Mouse (Mus musculus): Measurements from ENCODE around the gene Cul7.

The Cul7 gene

DNA sequence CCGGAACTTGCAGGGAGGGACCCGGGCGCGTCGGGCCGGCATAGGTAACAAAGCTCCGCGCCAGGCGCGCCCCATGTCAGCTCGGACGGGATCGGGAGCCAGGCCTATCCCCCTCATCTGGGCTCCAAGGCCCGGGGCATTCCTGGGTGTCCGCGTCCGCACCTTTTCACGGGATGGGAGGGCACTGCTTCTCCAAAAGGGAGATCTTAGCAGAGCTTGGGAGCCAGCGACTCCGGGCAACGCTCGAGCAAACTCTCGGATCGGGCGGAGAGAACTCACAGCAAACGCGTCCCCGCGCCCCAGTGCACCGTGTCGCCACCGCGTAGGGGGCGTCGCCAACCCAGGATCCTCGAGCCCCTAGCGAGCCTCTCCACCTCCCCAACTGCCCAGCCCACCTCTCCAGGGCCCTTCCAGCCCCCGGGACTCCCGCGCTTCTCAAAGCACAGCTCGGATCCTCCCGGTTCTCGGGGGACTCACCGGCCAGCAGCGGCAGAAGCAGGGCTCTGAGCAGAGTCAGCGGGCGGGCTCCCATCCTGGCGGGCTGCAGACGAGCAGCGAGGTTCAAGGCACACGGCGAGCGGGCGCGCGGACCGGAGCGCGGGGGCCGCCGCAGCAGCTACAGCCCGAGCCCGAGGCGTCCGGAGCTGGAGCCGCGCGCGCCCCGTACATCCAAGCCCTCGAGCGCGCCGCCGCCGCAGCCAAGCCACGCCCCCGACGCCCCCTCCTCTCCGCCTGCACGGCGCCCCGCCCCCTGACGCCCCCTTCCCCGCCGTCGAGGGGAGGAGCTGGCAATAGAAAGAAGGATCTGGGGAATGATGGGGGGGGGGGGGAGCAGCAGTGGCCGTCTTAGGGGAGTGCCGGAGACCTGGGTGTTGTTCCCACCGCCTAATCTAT is 21.1 kb upstream of the Cul7 start, which contains the start of gene Ptk7:
Gene Ptk7 (minus strand): TSS at position 714 of the 894 bp plus-strand sequence.
- in situ Hi-C loops (cut with MseI, MboI), result no loop called here

DNA sequence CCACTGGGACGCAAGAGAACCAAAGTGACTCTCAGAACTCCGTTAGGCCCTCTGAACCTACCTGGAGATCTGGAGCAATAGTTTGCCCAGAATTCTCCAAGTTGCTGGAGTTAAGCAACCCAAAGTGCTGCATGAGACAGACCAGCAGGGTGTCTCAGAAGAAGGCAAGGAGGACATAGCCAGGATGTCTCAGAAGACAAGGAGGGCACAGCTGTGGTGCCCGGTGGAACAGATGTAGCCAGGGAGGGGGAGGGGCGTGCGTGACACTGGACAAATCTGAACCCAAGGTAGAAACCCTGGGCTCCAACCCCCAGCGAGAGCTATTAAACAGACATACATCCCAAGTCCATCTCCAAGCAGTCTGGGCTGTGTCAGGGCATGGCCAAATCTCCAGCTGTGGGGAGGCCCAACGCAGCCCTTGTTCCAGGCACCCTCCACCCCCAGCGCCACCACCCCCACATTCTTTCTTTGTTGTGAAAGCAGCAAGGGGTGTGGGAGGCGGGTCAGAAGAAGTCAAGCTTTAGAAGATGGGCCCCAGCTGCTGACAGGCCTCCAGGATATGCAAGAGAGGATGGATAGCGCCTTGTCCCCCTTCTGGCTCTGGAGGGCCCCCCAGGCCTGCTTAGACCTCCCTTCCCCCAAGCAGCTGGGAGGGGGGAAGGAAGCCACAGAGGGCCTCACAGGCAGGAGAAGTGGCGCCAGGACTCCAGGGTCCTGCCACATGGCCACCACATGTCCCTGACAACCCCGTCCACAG is 20.3 kb upstream of the Cul7 start:
- in situ Hi-C loops (cut with MseI, MboI), result no loop called here

DNA sequence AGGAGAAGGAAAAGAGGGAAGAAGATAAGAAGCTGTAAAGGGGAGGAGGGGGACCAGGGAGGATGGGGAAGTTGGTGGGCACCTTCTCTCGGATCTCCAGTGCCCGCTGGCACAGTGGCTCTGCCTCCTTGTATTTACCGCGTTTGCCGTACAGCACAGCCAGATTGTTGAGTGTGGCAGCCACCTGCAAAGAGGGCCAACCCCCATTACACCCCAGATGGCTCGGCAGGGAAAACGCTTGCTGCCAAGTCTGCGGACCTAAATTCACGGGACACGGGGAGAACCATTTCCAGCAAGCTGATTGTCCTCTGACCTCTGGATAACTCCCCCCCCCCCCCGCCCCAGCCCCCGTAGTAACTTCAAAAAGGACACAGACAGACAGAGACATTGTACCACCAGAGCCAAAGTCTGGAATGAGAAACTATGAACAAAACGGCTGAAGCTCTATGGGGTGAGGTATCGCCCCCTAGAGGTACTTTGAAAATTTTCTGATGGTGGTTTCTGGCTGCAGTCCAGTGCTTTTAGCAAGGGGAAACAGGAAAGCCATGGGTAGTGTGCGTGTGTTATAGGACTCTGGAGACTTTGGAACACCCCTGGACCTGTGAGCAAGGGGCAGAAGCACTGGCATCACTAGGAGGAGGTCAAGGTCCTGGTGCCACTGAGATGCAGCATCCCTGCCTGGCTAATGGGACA is 13.2 kb upstream of the Cul7 start:
- in situ Hi-C loops (cut with MseI, MboI), result no loop called here

DNA sequence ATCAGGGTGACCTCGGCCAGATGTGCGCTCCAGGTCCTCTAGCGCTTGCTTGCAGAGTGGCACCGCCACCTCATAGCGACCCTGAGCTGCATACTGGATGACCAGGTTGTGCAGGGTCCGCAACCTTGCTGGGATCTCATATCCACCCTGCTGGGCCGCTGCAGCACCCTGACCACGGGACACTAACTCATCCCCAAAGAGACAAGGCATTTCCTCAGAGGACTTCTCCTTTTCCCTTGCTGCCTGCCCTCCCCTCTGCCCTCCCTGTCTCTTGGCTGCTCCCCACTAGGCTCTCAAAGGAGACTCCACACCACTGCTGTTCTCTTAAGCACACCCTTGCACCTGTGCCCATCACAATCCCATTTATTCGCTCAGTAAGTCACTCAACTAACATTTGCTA is 10.2 kb upstream of the Cul7 start:
- in situ Hi-C loops (cut with MseI, MboI), result no loop called here

DNA sequence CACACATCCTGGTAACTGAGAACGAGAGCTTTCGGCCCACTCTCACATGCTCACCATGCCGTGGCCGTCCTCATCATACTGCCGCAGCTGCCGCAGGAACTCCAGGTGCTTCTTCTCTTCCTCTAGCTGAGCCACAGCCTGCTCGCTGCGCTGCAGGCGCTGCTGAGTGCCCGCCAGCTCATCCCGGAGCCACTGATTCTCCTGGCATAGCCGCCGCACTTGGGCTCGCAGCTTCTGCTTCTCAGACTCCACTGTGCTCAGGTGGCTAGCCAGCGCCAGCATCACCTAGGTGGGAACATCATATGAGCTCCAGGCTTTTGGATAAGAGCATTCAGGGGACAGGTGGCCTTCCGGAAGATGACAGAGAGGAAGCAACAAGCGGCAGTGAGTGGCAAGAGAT is 8.1 kb upstream of the Cul7 start:
- in situ Hi-C loops (cut with MseI, MboI), result no loop called here

DNA sequence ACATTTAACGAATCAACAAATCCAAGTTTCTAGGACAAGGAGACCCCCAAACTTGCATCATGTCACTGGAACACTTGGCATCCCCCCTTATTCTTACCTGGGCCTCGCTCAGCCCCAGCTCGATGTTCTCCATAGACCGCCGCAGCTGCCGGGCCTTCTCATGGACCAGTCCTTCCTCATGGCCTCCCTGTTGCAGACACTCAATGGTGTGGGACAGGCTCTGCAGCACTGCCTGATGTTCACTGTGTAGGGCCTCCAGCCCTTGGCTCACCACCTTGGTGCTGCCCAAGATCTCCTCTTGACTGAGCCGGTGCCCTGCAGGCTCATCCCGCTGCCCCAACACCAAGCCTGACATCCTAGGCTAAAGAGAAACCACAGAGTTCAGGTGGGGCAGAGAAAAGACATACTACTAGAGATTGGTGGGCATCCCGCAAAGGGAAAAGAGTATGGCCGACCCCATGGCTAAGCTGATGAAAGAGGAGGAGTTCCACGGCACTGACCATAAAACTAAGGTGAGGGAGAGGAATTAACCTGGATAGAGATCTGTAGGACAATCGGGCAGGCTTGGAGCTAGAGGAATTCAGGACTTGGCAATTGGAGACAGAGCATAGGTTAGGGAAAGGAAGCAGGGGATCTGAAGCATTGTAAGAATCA is 5.9 kb upstream of the Cul7 start:
- in situ Hi-C loops (cut with MseI, MboI), result no loop called here

DNA sequence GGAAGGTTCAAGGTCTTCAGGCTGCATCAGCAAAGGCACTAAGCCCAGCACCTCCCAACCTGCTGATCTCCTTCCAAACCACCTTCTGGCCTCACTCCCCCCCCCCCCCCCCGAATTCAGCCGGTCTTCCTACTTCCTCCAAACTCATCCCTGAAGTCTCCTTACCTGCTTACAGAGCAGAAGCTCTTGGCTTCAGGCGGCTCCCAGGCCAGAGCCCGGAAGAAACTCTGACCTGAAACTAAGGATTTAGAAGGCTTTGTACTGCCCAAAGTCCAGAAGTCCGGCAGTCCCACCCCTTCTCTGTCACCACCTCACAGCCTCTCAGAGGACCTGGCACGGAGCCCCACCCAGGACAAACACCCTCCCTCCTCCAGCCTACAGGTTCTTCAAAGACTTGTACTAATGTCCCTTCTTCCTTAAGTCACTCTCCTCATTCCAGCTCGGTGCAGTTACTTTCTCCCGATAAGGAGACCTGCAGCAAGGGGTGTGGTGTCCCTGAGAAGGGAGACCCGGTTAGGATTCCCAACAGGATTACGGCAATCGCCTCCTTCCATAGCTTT is 5.1 kb upstream of the Cul7 start:
- in situ Hi-C loops (cut with MseI, MboI), result no loop called here

DNA sequence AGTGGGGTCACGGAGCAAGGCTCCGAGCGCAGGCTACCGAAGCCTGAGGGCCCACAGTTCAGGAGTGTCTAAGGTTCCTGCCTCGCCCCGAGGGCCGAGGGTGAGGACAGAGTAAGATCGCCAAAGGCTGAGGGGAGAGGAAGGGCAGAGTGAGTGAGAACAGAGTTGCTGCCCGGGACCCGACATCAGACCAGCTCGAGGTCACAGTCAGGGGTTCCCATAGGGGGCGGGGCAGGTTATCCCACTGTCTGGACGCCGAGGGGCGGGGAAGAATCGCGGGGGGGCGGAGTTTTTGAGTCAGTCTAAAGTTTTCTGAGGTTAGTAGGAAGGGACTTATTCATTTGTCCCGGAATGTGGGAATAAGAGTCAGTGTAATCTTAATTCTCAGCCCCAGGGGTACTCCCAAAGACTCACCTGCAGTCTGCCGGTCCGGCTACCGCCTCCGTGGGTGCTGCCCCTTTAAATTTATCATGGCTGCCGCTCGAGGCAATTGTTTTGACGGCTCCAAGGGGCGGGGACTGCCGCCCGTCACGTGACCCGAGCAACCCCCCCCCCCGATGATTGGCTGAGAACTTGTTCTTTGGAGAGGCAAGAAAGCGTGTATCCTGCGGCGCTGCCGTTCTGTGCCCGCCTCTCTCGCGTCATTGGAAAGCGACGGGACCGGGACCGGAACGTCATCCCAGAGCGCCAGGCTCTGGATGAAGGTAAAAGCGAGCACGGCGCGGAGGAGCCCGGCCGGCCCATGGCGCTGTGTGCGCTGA is 4.4 kb upstream of the Cul7 start, which contains the start of the genes Klc4 and Mrpl2:
Gene Klc4 (minus strand): TSS at position 462 of the 761 bp plus-strand sequence.
Gene Mrpl2 (plus strand): TSS at position 669 of the 761 bp plus-strand sequence.
- in situ Hi-C loops (cut with MseI, MboI), result no loop called here

DNA sequence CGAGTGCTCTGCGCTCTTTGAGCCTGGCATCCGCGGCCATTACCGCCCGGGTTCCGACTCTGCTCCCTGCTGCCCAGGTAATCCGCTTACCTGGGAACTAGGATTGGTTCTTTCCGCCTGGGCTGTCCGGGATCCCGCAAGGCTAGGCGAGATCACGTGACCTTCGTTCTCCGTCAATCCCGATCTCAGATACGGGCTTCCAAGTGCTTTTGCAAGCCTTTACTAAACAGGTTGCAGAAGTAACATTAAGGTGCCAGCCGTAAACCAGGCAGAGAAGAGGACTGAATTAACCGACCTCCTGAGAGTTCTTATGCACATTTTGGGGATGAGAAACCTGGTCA is 3.8 kb upstream of the Cul7 start:
- in situ Hi-C loops (cut with MseI, MboI), result no loop called here

DNA sequence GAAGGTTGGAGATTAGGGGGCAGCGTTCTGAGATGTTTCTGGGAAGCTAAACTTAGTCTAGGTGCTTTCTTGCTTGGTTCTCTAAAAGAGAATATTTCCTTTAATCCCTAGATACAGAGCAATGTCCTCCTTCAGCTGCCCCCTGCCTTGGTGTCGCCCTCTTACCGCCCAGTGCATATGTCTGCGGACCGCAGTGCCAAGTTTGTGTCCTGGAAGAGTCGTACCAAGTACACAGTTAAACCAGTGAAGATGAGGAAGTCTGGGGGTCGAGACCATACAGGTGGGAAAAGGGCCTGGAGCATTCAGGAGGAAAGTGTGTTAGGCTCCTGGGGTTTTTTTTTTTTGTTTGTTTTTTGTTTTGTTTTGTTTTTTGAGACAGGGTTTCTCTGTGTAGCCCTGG is 2.9 kb upstream of the Cul7 start:
- in situ Hi-C loops (cut with MseI, MboI), result no loop called here

DNA sequence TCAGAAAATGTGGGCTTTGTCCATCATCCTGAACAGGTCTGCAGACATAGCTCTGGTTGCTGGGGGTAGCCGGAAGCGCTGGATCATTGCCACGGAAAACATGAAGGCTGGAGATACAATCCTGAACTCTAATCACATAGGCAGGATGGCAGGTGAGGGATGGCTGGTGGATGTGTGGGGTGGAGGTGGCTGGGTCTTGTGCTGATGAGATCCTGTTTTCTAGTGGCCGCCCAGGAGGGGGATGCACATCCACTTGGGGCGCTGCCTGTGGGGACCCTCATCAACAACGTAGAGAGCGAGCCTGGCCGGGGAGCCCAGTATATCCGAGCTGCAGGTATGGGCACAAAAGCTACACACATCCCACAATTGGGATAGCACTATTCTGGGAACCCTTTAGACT is 1.7 kb upstream of the Cul7 start:
- in situ Hi-C loops (cut with MseI, MboI), result no loop called here

DNA sequence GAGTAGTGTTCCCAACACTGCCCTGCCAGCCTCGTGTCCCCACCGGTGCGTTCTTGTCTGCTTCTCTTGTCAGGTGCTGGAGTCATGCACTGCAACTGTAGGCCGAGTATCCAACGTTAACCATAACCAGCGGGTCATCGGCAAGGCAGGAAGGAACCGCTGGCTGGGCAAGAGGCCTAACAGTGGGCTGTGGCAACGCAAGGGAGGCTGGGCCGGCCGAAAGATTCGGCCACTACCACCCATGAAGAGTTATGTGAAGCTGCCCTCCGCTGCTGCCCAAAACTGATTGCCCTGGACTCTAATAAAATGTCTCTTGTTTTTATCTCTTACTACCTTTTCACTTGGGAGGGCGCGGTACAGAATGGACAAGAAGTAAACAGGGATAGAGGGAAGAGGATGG is 326 bp upstream of the Cul7 start:
- in situ Hi-C loops (cut with MseI, MboI), result no loop called here

DNA sequence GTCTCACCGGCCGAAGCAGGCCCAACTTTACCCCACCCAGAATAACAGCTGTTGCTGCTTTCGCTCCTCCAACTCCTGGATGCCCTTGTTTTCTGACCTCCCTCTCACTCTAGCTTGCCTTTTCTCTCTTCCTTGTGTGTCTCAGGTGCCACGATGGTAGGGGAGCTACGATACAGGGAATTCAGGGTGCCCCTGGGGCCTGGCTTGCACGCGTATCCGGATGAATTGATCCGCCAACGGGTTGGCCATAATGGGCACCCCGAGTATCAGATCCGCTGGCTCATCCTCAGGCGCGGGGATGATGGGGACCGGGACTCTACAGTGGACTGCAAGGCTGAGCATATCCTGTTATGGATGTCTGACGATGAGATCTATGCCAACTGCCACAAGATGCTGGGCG is 1.2 kb downstream of the Cul7 start:
- in situ Hi-C loops (cut with MseI, MboI), result no loop called here

DNA sequence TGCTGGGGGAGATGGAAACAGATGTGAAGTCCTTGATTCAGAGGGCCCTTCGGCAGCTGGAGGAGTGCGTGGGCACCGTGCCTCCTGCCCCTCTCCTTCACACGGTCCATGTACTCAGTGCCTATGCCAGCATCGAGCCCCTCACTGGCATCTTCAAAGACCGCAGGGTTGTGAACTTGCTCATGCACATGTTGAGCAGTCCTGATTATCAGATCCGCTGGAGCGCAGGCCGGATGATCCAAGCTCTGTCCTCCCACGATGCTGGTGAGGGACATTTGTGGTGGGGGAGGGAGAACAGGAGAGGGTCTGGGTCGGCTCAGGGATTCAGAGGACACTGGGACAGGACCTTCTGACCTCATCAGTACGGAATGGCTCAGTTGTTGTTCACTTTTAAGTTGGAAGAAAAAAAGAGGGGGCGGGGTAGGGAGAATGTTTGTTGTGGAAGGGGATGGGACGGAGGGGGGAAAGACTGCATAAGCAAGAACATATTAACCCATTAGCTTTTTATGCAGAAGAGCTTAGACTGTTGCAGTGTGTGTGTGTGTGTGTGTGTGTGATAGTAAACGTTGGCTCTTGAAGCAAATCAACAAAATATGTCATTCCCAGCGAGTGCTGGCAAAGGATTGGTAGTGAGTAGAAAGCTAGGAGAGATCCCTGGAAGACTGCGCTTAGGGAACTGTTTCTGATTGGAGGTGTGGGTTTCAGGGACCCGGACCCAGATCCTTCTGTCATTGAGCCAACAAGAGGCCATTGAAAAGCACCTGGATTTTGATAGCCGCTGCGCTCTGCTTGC is 1.8 kb downstream of the Cul7 start:
- in situ Hi-C loops (cut with MseI, MboI), result no loop called here

DNA sequence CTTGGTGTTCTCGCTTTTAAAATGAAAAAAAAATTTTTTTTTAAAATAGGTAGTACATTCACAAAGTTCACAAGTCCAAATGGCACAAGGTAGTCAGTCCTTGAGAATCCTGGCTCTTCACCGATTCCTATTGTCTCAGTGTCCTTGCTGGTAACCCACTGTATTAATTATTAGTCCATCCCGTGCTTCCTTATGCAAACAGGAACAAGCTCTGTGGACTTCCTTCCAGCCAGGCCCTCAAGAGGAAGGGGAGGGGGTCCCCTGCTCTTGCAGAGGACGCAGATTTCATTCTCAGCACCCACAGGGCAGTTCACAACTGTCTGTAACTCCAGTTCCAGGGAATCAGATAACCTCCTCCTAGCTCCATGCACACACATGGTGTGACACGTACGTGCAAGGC is 5.9 kb downstream of the Cul7 start:
- in situ Hi-C loops (cut with MseI, MboI), result no loop called here

DNA sequence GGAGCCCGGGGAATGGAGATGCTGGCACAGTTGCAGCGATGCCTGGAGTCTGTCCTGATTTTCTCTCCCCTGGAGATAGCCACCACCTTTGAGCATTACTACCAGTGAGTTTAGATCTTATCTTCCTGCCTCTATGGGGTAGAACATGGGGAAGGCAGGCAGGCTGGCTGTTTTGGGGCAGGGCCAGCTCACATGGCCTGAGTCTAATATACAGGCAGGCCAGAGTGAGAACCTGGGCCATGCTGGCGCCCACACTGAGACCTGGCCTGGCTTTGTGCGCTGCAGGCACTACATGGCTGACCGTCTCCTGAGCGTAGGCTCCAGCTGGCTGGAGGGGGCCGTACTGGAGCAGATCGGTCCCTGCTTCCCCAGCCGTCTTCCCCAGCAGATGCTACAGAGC is 11.2 kb downstream of the Cul7 start:
- in situ Hi-C loops (cut with MseI, MboI), result no loop called here

DNA sequence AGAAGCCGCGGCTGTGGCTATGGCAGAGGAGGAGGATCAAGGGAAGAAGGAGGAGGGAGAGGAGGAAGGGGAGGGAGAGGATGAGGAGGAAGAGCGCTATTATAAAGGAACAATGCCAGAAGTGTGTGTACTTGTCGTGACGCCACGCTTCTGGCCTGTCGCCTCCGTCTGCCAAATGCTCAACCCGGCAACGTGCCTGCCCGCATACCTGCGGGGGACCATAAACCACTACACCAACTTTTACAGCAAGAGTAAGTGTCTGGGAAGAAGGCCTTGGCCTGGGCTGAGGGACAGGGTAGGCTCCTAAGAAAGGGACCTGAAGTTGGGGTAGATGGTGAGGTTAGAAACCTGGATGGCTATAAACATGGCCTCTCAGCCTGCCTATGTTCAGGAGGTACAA is 11.8 kb downstream of the Cul7 start:
- in situ Hi-C loops (cut with MseI, MboI), result no loop called here

DNA sequence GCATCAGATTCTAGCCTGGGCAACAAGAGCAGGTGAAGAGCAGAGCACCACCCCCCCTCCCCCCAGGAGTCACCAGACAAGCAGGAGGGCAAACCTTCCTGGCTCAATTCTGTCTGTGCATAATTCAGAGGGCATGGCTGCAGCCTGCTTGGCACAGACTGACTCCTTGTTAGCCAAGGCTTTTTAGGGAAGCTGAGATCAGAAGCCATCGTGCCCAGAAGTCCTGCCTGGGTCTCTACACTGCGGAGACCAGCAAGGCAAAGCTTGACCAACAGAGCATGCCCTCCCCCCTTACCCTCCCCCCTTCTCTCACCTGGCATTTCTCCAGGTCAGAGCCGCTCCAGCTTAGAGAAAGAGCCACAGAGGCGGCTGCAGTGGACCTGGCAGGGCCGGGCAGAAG is 12.6 kb downstream of the Cul7 start:
- in situ Hi-C loops (cut with MseI, MboI), result no loop called here

DNA sequence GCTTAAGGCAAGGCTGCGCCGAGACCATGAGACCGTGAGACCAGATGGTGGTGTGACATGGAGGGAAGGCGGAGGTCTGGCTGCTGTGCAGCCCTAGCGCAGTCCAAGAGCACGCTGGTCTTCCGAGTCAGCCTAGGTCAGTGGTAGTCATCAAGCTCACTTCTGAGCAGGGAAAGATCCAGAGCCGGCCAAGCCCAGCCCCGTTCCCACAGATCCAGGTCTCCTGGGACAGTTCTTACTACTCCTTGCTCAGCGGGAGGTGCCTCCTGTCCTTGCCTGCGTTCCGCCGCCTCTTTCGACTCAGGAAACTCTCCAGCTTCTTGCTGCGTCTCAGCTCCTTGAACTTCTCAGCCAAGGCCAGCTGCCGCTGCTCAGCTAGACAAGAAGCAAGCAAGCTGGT is 17.6 kb downstream of the Cul7 start:
- in situ Hi-C loops (cut with MseI, MboI), result no loop called here

DNA sequence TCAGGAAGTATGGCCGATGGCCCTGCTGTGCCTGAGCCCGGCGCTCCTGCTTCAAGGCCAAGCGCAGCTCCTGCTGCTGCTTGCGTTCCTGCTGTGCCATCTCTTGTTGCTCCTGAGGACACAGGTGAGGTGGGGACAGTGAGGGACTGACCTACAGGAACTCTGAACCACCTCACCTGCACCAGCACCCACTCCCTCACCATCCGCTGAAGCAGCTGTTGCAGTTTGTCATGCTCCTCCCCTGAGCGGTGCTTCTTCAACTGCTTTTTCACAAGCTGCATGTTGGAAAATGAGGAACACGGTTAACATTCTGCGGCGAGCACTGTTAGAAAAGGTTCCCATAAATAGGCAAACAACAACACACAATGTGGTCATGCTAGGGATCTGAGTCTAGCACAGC is 19.8 kb downstream of the Cul7 start:
- in situ Hi-C loops (cut with MseI, MboI), result no loop called here

Measured in mouse trophoblast stem cell (cell line).